Mouse (Mus musculus) CH12.LX (cell line): ENCODE data around the gene Opcml. TPM values are rescaled to one million over a fixed set of nuclear protein-coding genes. Genes with fewer than 3 reads are reported as not detected.

Experiments used
- DNase-seq: peaks from one replicate; pipeline ENCODE4 v3.0.0-alpha.2; 2013; ENCODE audit errors: extremely low read depth
- H3K27ac ChIP-seq: 2 replicates; pipeline ENCODE4 v1.5.1; 2012; ENCODE audit warnings: low read depth, mild to moderate bottlenecking, control low read depth, moderate library complexity; ENCODE audit not compliant: insufficient read depth
- H3K27me3 ChIP-seq: replicated peaks from 2 replicates; pipeline ENCODE3; 2012; ENCODE audit warnings: inconsistent platforms
- H3K36me3 ChIP-seq, 2 experiments: replicated peaks in 1 of 2; 2 replicates each; pipeline versions ENCODE3 to v1.6.1; 2012; ENCODE audit warnings: inconsistent platforms in 1 of 2, low read length in 1 of 2, mild to moderate bottlenecking in 1 of 2, mixed read lengths in 1 of 2, moderate library complexity in 1 of 2; ENCODE audit not compliant: control insufficient read depth in 1 of 2, insufficient read depth in 1 of 2
- H3K4me1 ChIP-seq, 2 experiments: 2 replicates each; pipeline ENCODE4 v1.6.1; 2012; ENCODE audit warnings: inconsistent platforms in 1 of 2, moderate library complexity in 1 of 2; ENCODE audit not compliant: insufficient read depth in 2 of 2, control insufficient read depth in 1 of 2
- H3K4me2 ChIP-seq: 2 replicates; pipeline ENCODE4 v1.6.1; 2012; ENCODE audit warnings: low read depth, mild to moderate bottlenecking, control low read depth; ENCODE audit not compliant: poor library complexity, insufficient read depth, severe bottlenecking
- H3K4me3 ChIP-seq, 3 experiments: fragments of 150-350 bp in 1 of 3; sonication (generic) in 1 of 3; replicated peaks in 1 of 3; 2 replicates each; pipeline versions ENCODE3 to v1.5.1; 2011 to 2012; ENCODE audit warnings: low read depth in 2 of 3, low read length in 2 of 3, mild to moderate bottlenecking in 2 of 3, moderate library complexity in 2 of 3, control low read depth in 1 of 3, improper control_type of control experiment in 1 of 3, inconsistent platforms in 1 of 3, mixed read lengths in 1 of 3; ENCODE audit not compliant: poor library complexity in 1 of 3
- H3K79me2 ChIP-seq: replicated peaks from 2 replicates; pipeline ENCODE4 v1.6.1; 2012; ENCODE audit warnings: mild to moderate bottlenecking, moderate library complexity; ENCODE audit not compliant: control insufficient read depth, poor library complexity, insufficient read depth, severe bottlenecking; ENCODE audit errors: extremely low read depth
- H3K9ac ChIP-seq: 2 replicates; pipeline ENCODE4 v1.6.1; 2012; ENCODE audit warnings: low read depth, mild to moderate bottlenecking, control low read depth, moderate library complexity; ENCODE audit not compliant: insufficient read depth
- H3K9me3 ChIP-seq: replicated peaks from 2 replicates; pipeline ENCODE3; 2012; ENCODE audit warnings: low read length, inconsistent platforms, mixed read lengths
- CHD1 ChIP-seq: IDR thresholded peaks from 2 replicates; pipeline ENCODE4 v1.6.1; 2012; ENCODE audit warnings: low read depth, low read length, improper control_type of control experiment, inconsistent platforms
- EP300 ChIP-seq: IDR thresholded peaks from 2 replicates; pipeline ENCODE4 v1.6.1; 2011; ENCODE audit warnings: low read length, improper control_type of control experiment
- ETS1 ChIP-seq: conservative IDR thresholded peaks from 2 replicates; pipeline ENCODE4 v1.6.1; 2012; ENCODE audit warnings: low read depth, mild to moderate bottlenecking, inconsistent platforms, low read length, improper control_type of control experiment, moderate library complexity
- GABPA ChIP-seq: IDR thresholded peaks from 2 replicates; pipeline ENCODE4 v1.6.1; 2012; ENCODE audit warnings: low read depth, low read length, improper control_type of control experiment, inconsistent platforms; ENCODE audit not compliant: insufficient replicate concordance
- JUN ChIP-seq: IDR thresholded peaks from 2 replicates; pipeline ENCODE4 v1.6.1; 2011; ENCODE audit warnings: low read depth, mild to moderate bottlenecking, low read length, improper control_type of control experiment, moderate library complexity; ENCODE audit not compliant: insufficient read depth
- JUND ChIP-seq: conservative IDR thresholded peaks from 2 replicates; pipeline ENCODE4 v1.6.1; 2011; ENCODE audit warnings: low read depth, low read length, improper control_type of control experiment
- KAT2A ChIP-seq: IDR thresholded peaks from 2 replicates; pipeline ENCODE4 v1.6.1; 2012; ENCODE audit warnings: low read length, improper control_type of control experiment, inconsistent platforms; ENCODE audit not compliant: insufficient replicate concordance
- MAFK ChIP-seq: IDR thresholded peaks from 2 replicates; pipeline ENCODE4 v1.6.1; 2011; ENCODE audit warnings: low read length, improper control_type of control experiment; ENCODE audit not compliant: insufficient replicate concordance
- MAZ ChIP-seq: IDR thresholded peaks from 2 replicates; pipeline ENCODE4 v1.6.1; 2012; ENCODE audit warnings: low read depth, mild to moderate bottlenecking, inconsistent platforms, low read length, improper control_type of control experiment, moderate library complexity
- MXI1 ChIP-seq: IDR thresholded peaks from 2 replicates; pipeline ENCODE4 v1.6.1; 2011; ENCODE audit warnings: mild to moderate bottlenecking, low read depth, low read length, improper control_type of control experiment
- MYC ChIP-seq: IDR thresholded peaks from 2 replicates; pipeline ENCODE4 v1.6.1; 2011; ENCODE audit warnings: low read depth, mild to moderate bottlenecking, improper control_type of control experiment, low read length
- NELFE ChIP-seq: IDR thresholded peaks from 2 replicates; pipeline ENCODE4 v1.6.1; 2011; ENCODE audit warnings: low read depth, low read length, improper control_type of control experiment
- PAX5 ChIP-seq: IDR thresholded peaks from 2 replicates; pipeline ENCODE4 v1.6.1; 2012; ENCODE audit warnings: low read length, inconsistent platforms, mixed read lengths
- POLR2AphosphoS2 ChIP-seq: IDR thresholded peaks from 2 replicates; pipeline ENCODE4 v1.6.1; 2011; ENCODE audit warnings: low read depth, low read length, improper control_type of control experiment
- RCOR1 ChIP-seq: conservative IDR thresholded peaks from 2 replicates; pipeline ENCODE4 v1.6.1; 2012; ENCODE audit warnings: low read depth, mild to moderate bottlenecking, inconsistent platforms, low read length, improper control_type of control experiment
- TBP ChIP-seq: conservative IDR thresholded peaks from 2 replicates; pipeline ENCODE4 v1.6.1; 2011; ENCODE audit warnings: low read depth, low read length, improper control_type of control experiment
- UBTF ChIP-seq: IDR thresholded peaks from 2 replicates; pipeline ENCODE4 v1.6.1; 2012; ENCODE audit warnings: low read depth, mild to moderate bottlenecking, inconsistent platforms, low read length, improper control_type of control experiment, moderate library complexity
- ZC3H11A ChIP-seq: IDR thresholded peaks from 2 replicates; pipeline ENCODE4 v1.6.1; 2012; ENCODE audit warnings: low read depth, mild to moderate bottlenecking, inconsistent platforms, low read length, improper control_type of control experiment
- ZMIZ1 ChIP-seq: IDR thresholded peaks from 2 replicates; pipeline ENCODE4 v1.6.1; 2012; ENCODE audit warnings: low read depth, mild to moderate bottlenecking, inconsistent platforms, low read length, improper control_type of control experiment
- ZNF384 ChIP-seq: IDR thresholded peaks from 2 replicates; pipeline ENCODE4 v1.6.1; 2012; ENCODE audit warnings: low read depth, low read length, improper control_type of control experiment, inconsistent platforms
- dilution Hi-C: fragments of 300-500 bp; cut with MboI; formaldehyde crosslinking; loops from 2 replicates; pipeline ENCODE4 v1.14.3; 2020; ENCODE audit warnings: low sequenced_read_pairs; ENCODE audit not compliant: extremely low pct_unique_long_range_greater_than_20kb, extremely low pct_ligation_motif_present
- in situ Hi-C: fragments of 300-500 bp; cut with MboI; formaldehyde crosslinking; loops from 3 replicates; pipeline ENCODE4 v1.14.3; 2019; ENCODE audit warnings: low sequenced_read_pairs, low pct_ligation_motif_present, low pct_unique_long_range_greater_than_20kb, mixed read lengths
- polyA plus RNA-seq: library from polyadenylated mRNA; unstranded; fragments of >175 nt; gene quantifications from 2 replicates; pipeline ENCODE4 v1.2.1, GENCODE M21; 2012; ENCODE audit warnings: low read depth; ENCODE audit not compliant: insufficient read length
- total RNA-seq, 2 experiments: library from RNA; depleted of rRNA; stranded (reverse); fragments of 300-350 nt in 1 of 2; fragments of >200 nt in 1 of 2; gene quantifications; 2 replicates each; pipeline ENCODE4 v1.2.3; 2012 to 2014

Opcml gene
- total and polyA plus RNA-seq, 3 experiments = 0.34 to 0.60 TPM; not detected in 1

GRCm38 (mm10) chr9:28588488-28588887 is 797.9 kb downstream of the Opcml start:
- Histone ChIP-seq H3K4me2 (no peak overlapping the region), H3K27me3 (no peaks in the 10 kb centered on the region), H3K4me3 (no peak overlapping the region), H3K36me3 (no peaks in the 10 kb centered on the region), H3K9me3 (peaks cover 13% of the 10 kb centered on the region), H3K79me2 (no peaks in the 10 kb centered on the region), H3K4me1 (no peaks in the 10 kb centered on the region), H3K27ac (no peak overlapping the region), H3K9ac (no peak overlapping the region)
- in situ Hi-C loops = no loop called here
- no peak for DNase-seq
- TF ChIP-seq MXI1 = no peak
- no peak for TF ChIP-seq POLR2AphosphoS2
- no peak for TF ChIP-seq TBP
- no peak for TF ChIP-seq KAT2A
- TF ChIP-seq ZC3H11A = no peak
- TF ChIP-seq PAX5 = no peak
- no peak for TF ChIP-seq RCOR1
- no peak for TF ChIP-seq JUND
- TF ChIP-seq MYC = no peak
- TF ChIP-seq EP300 = no peak
- TF ChIP-seq GABPA = no peak
- no peak for TF ChIP-seq MAZ
- no peak for TF ChIP-seq ZNF384
- no peak for TF ChIP-seq JUN
- TF ChIP-seq CHD1 = no peak
- no peak for TF ChIP-seq NELFE
- no peak for TF ChIP-seq ETS1
- no peak for TF ChIP-seq UBTF
- TF ChIP-seq MAFK = no peak
- dilution Hi-C loops = no loop called here

- Histone ChIP-seq H3K27ac (no peak overlapping the region), H3K4me2 (no peak overlapping the region), H3K9ac (no peak overlapping the region), H3K9me3 (peaks cover 11% of the 10 kb centered on the region), H3K36me3 (no peaks in the 10 kb centered on the region), H3K79me2 (no peaks in the 10 kb centered on the region), H3K4me1 (no peaks in the 10 kb centered on the region), H3K27me3 (no peaks in the 10 kb centered on the region), H3K4me3 (no peak overlapping the region)
- dilution Hi-C loops (no loop called here), in situ Hi-C loops (no loop called here)
- TF ChIP-seq ZMIZ1 = no peak
- TF ChIP-seq CHD1 = no peak
- TF ChIP-seq TBP = no peak
- no peak for TF ChIP-seq ETS1
- DNase-seq = no peak
Observed at GRCm38 (mm10) chr9:28592208-28592607, 801.6 kb downstream of the Opcml start.
